Mouse (Mus musculus): ENCODE data around the gene Dmgdh.

The Dmgdh gene

GRCm38 (mm10) chr13:93772861-93773260, 98.6 kb downstream of the Dmgdh start:
- no peak for DNase-seq (ENCODE audit: low read depth, low spot score)

- DNase-seq (ENCODE audit: low read depth, low spot score) = no peak
Measured at GRCm38 (mm10) chr13:93773704-93774315, 99.6 kb downstream of the Dmgdh start.

- DNase-seq (ENCODE audit: low read depth, low spot score) = no peak
Measured at GRCm38 (mm10) chr13:93782823-93783222, 108.6 kb downstream of the Dmgdh start.

- no peak for DNase-seq (ENCODE audit: low read depth, low spot score)
Measured at GRCm38 (mm10) chr13:93785329-93785728, 111.1 kb downstream of the Dmgdh start.

GRCm38 (mm10) chr13:93786051-93786450, 111.8 kb downstream of the Dmgdh start:
- no peak for DNase-seq (ENCODE audit: low read depth, low spot score)

- no peak for DNase-seq (ENCODE audit: low read depth, low spot score)
Measured at GRCm38 (mm10) chr13:93787647-93788046, 113.4 kb downstream of the Dmgdh start.

- DNase-seq (ENCODE audit: low read depth, low spot score) = peak; percentile 82
Measured at GRCm38 (mm10) chr13:93792945-93793642, 118.9 kb downstream of the Dmgdh start.

- no peak for DNase-seq (ENCODE audit: low read depth, low spot score)
Measured at GRCm38 (mm10) chr13:93793643-93794182, 119.5 kb downstream of the Dmgdh start.

GRCm38 (mm10) chr13:93797011-93797600, 122.9 kb downstream of the Dmgdh start:
- DNase-seq (ENCODE audit: low read depth, low spot score) = no peak

Data from mesoderm, embryonic 11.5 days (tissue).